Mouse (Mus musculus) intestine, embryonic 14.5 days (tissue): ENCODE data around the gene Slc39a11. TPM values are rescaled to one million over a fixed set of nuclear protein-coding genes. Genes with fewer than 3 reads are reported as not detected.

ENCODE experiments used
- ATAC-seq: fragments of 200-750 bp; cut with Nextera tagmentation; replicated peaks from 2 replicates; pipeline ENCODE4 v1.8.0; 2017; ENCODE audit warnings: low read depth, moderate number of reproducible peaks, moderate TSS enrichment, moderate library complexity; ENCODE audit not compliant: low FRiP score, low TSS enrichment
- DNase-seq: peaks from one replicate; pipeline ENCODE4 v3.0.0-alpha.2; 2018; ENCODE audit warnings: low spot score
- H3K27ac ChIP-seq: fragments of 300-500 bp; sonication (generic); 2 replicates; pipeline ENCODE4 v1.5.1; 2014; ENCODE audit warnings: low read depth, mild to moderate bottlenecking, control low read depth
- H3K27me3 ChIP-seq: fragments of 300-500 bp; sonication (generic); replicated peaks from 2 replicates; pipeline ENCODE4 v1.6.1; 2014; ENCODE audit warnings: low read length, control low read depth; ENCODE audit not compliant: control insufficient read depth, insufficient read depth
- H3K36me3 ChIP-seq: fragments of 300-500 bp; sonication (generic); 2 replicates; pipeline ENCODE4 v1.6.1; 2014; ENCODE audit warnings: low read length, control low read depth; ENCODE audit not compliant: control insufficient read depth, insufficient read depth
- H3K4me1 ChIP-seq: fragments of 300-500 bp; sonication (generic); replicated peaks from 2 replicates; pipeline ENCODE4 v1.6.1; 2014; ENCODE audit warnings: low read length, control low read depth, mixed read lengths; ENCODE audit not compliant: control insufficient read depth, insufficient read depth
- H3K4me2 ChIP-seq: fragments of 300-500 bp; sonication (generic); 2 replicates; pipeline ENCODE4 v1.6.1; 2014; ENCODE audit warnings: low read length
- H3K4me3 ChIP-seq: fragments of 300-500 bp; sonication (generic); 2 replicates; pipeline ENCODE4 v1.5.1; 2014; ENCODE audit warnings: low read depth, low read length, control low read depth, mixed read lengths
- H3K9ac ChIP-seq: fragments of 300-500 bp; sonication (generic); 2 replicates; pipeline ENCODE4 v1.6.1; 2014; ENCODE audit warnings: mild to moderate bottlenecking, low read length
- H3K9me3 ChIP-seq: fragments of 300-500 bp; sonication (generic); 2 replicates; pipeline ENCODE4 v1.6.1; 2016; ENCODE audit warnings: low read length, control low read depth; ENCODE audit not compliant: control insufficient read depth
- WGBS: fragments of 180-500 bp; shearing (Covaris S2); extraction: QIAGEN DNeasy Blood & Tissue Kit; methylation state at CpG from one replicate; pipeline ENCODE4 v1.1.7; 2014; 5-methylcytosine and 5-hydroxymethylcytosine counted together
- polyA plus RNA-seq: library from polyadenylated mRNA; unstranded; fragments of >200 nt; fragmentation: Nextera tagmentation; extraction: Ambion mirVana; gene quantifications from 2 replicates; pipeline ENCODE4 v1.2.1, GENCODE M21; 2014

The Slc39a11 gene
- polyA plus RNA-seq, 1 experiment from 2014 or later = 24.0 TPM

GRCm38 (mm10) chr11:113400868-113401267 lies 249.0 kb downstream of the Slc39a11 start:
- WGBS = 96% methylated on average over 4 of the region's 4 CpGs

GRCm38 (mm10) chr11:113399601-113400000 lies 250.3 kb downstream of the Slc39a11 start:
- 73% methylated on average over 11 of the region's 11 CpGs for WGBS
- H3K36me3 ChIP-seq = no peaks in the 10 kb centered on the region
- no peaks in the 10 kb centered on the region for H3K27me3 ChIP-seq
- H3K27ac ChIP-seq = no peak overlapping the region
- no peak overlapping the region for H3K9ac ChIP-seq
- H3K4me2 ChIP-seq = no peak overlapping the region
- no peaks in the 10 kb centered on the region for H3K4me1 ChIP-seq
- H3K4me3 ChIP-seq = no peak overlapping the region
- ATAC-seq (no peak), DNase-seq (no peak)
- H3K9me3 ChIP-seq = no peaks in the 10 kb centered on the region; the same call in none of the 2 replicates

More at GRCm38 (mm10) chr11:113400868-113401267, 249.0 kb downstream of the Slc39a11 start:
- Histone ChIP-seq H3K4me1 (no peaks in the 10 kb centered on the region), H3K27me3 (no peaks in the 10 kb centered on the region), H3K36me3 (no peaks in the 10 kb centered on the region), H3K27ac (no peak overlapping the region), H3K4me2 (no peak overlapping the region), H3K4me3 (no peak overlapping the region), H3K9ac (no peak overlapping the region), H3K9me3 (no peaks in the 10 kb centered on the region; the same call in none of the 2 replicates)
- no peak for ATAC-seq
- no peak for DNase-seq

GRCm38 (mm10) chr11:113397394-113397793 lies 252.5 kb downstream of the Slc39a11 start:
- no peak overlapping the region for H3K4me3 ChIP-seq
- no peaks in the 10 kb centered on the region for H3K4me1 ChIP-seq
- ATAC-seq (no peak), DNase-seq (no peak)
- H3K27ac ChIP-seq = no peak overlapping the region
- WGBS = 63% methylated on average over 1 of the region's 1 CpGs
- H3K36me3 ChIP-seq = no peaks in the 10 kb centered on the region
- no peak overlapping the region for H3K4me2 ChIP-seq
- H3K9me3 ChIP-seq = no peaks in the 10 kb centered on the region; the same call in none of the 2 replicates
- H3K9ac ChIP-seq = no peak overlapping the region
- H3K27me3 ChIP-seq = no peaks in the 10 kb centered on the region

DNA sequence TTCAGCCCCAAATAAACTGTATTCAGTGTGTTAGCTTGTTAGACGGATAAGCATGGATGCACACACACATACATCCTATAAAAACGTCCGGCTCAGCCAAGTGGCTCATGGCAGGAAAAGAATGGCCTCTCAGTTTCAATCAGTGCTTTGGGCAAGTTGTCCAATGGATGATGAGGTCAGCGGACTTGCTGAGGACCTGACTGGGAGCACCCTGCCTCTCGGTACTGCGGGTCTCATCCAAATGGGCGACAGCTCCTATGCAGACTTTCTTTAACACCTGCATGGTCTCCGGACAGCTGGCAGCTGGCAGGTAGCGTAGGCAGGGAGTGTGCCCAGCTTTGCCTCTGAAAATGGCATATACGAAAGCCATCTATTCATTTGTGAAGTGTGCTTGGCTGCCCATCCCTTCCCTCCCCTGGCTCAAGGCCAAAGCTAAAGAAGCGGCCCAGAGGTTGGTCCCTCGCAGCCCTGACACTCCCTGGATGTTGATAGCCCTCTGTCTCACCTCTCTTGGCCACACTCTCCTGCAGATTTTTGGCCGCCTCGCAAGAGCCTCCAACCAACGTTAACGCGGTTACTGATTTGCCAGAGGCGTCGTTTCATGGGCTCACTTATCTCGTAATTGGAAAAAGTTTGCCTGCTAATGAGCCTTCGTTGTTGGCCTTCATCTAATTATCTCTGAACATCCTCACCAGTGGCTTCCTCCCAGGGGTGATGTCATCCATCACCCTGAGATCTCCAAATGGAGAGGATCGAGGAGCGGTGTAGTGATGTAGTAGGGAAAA lies 256.3 kb downstream of the Slc39a11 start:
- Histone ChIP-seq H3K36me3 (no peaks in the 10 kb centered on the region), H3K4me2 (no peak overlapping the region), H3K4me3 (no peak overlapping the region), H3K9me3 (no peaks in the 10 kb centered on the region; the same call in none of the 2 replicates), H3K9ac (no peak overlapping the region), H3K27ac (no peak overlapping the region), H3K4me1 (no peaks in the 10 kb centered on the region), H3K27me3 (no peaks in the 10 kb centered on the region)
- no peak for DNase-seq
- ATAC-seq = no peak
- 70% methylated on average over 23 of the region's 23 CpGs for WGBS

- no peak for ATAC-seq
- H3K4me2 ChIP-seq = no peak overlapping the region
- 87% methylated on average over 12 of the region's 12 CpGs for WGBS
Measured at GRCm38 (mm10) chr11:113391664-113392063, 258.2 kb downstream of the Slc39a11 start.

GRCm38 (mm10) chr11:113389637-113390036 lies 260.2 kb downstream of the Slc39a11 start:
- no peak for ATAC-seq
- H3K9me3 ChIP-seq = no peaks in the 10 kb centered on the region
- H3K36me3 ChIP-seq = no peaks in the 10 kb centered on the region
- H3K4me3 ChIP-seq = no peak overlapping the region
- H3K4me2 ChIP-seq = no peak overlapping the region
- DNase-seq = no peak
- no peaks in the 10 kb centered on the region for H3K27me3 ChIP-seq
- H3K4me1 ChIP-seq = no peaks in the 10 kb centered on the region
- WGBS = 40% methylated on average over 6 of the region's 6 CpGs
- H3K27ac ChIP-seq = no peak overlapping the region
- no peak overlapping the region for H3K9ac ChIP-seq

More at GRCm38 (mm10) chr11:113391664-113392063, 258.2 kb downstream of the Slc39a11 start:
- H3K9ac ChIP-seq = no peak overlapping the region
- H3K27ac ChIP-seq = no peak overlapping the region
- no peak overlapping the region for H3K4me3 ChIP-seq
- DNase-seq = no peak
- no peaks in the 10 kb centered on the region for H3K9me3 ChIP-seq
- no peaks in the 10 kb centered on the region for H3K27me3 ChIP-seq
- H3K4me1 ChIP-seq = no peaks in the 10 kb centered on the region
- H3K36me3 ChIP-seq = no peaks in the 10 kb centered on the region

DNA sequence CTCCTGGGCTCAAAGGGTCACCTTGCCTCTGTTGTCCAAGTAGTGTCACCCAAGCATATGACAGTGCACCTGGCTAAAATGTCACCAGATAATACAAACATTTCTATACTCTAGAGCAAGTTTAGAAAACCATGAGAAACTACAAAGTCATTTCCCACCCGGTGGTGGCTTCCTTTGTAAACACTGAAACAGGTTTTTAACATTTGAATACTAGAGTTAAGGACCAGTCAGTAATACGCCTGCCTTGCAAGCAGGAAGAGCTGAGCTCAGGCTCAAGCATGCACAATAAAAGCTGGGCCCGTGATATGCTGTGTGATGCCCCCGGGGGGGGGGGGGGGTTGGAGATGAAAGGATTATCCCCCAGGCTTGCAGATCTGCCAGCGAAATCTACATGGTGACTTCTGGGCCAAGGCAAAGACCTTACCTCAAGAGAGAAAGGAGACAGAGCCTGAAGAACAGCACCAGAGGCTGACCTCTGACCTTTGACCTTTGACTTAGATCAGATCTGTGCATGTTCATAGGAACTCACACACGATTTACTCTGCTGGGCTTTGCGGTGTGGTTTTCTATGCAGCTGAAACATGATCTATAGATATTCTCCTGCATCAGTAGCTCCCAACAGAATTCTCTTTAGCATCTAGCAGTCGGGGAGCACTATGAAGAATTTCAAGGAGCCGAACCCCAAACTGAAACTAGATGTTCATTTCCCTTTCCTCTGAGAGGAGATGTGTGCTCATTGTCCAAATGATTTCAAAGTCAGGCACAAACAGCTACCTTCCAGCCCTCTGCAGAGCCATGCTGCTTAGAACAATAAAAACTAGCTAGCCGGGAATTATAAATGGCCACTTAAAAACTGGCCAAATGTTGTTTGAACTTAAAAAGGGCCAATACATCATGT lies 267.0 kb downstream of the Slc39a11 start:
- ATAC-seq (no peak), DNase-seq (no peak)
- H3K9ac ChIP-seq = no peak overlapping the region
- H3K9me3 ChIP-seq = no peaks in the 10 kb centered on the region
- no peaks in the 10 kb centered on the region for H3K36me3 ChIP-seq
- no peak overlapping the region for H3K4me2 ChIP-seq
- H3K4me3 ChIP-seq = no peak overlapping the region
- no peaks in the 10 kb centered on the region for H3K27me3 ChIP-seq
- WGBS = 41% methylated on average over 10 of the region's 10 CpGs
- H3K27ac ChIP-seq = no peak overlapping the region
- 0 out of 2 replicates have a peak, but pooled peaks cover under 1% of the 10 kb centered on the region for H3K4me1 ChIP-seq

DNA sequence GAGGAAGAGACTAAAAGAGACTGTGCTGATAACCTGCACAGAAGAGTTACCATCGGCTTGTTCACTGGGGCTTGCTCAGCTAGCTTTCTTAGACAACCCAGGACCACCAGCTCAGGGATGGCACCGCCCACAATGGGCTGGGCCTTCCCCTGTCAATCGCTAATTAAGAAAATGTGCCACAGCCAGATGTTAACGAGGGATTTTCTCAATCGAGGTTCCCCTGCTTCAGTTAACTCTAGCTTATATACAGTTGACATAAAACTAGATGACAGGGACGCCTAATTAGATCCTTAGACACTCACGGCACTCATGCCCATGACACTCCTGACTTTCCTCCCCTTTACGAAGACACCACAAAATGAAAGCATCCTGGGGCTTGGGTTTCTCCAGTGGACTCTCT lies 268.3 kb downstream of the Slc39a11 start:
- H3K4me1 ChIP-seq = 0 out of 2 replicates have a peak, but pooled peaks cover 4% of the 10 kb centered on the region
- H3K4me2 ChIP-seq = no peak overlapping the region
- 88% methylated on average over 8 of the region's 8 CpGs for WGBS
- ATAC-seq = no peak
- no peak overlapping the region for H3K27ac ChIP-seq
- DNase-seq = no peak
- no peak overlapping the region for H3K9ac ChIP-seq
- no peaks in the 10 kb centered on the region for H3K36me3 ChIP-seq
- H3K4me3 ChIP-seq = no peak overlapping the region
- no peaks in the 10 kb centered on the region for H3K9me3 ChIP-seq
- H3K27me3 ChIP-seq = no peaks in the 10 kb centered on the region
